Mouse (Mus musculus) erythroblast, embryonic 14.5 days (primary cell): ENCODE data around the gene Fam187b.
"Not testable (repeated sequence)": the region's sequence is repeated elsewhere in the genome, so short reads cannot be mapped to it uniquely, and the experiment has no call there.

Experiments used
- GATA1 ChIP-seq: IDR thresholded peaks from 2 replicates; pipeline ENCODE4 v1.6.1; 2012; ENCODE audit warnings: low read length, inconsistent platforms, mixed read lengths
- TAL1 ChIP-seq: IDR thresholded peaks from 3 replicates; pipeline ENCODE4 v1.6.1; 2012; ENCODE audit warnings: low read length, inconsistent platforms, mixed read lengths

DNA sequence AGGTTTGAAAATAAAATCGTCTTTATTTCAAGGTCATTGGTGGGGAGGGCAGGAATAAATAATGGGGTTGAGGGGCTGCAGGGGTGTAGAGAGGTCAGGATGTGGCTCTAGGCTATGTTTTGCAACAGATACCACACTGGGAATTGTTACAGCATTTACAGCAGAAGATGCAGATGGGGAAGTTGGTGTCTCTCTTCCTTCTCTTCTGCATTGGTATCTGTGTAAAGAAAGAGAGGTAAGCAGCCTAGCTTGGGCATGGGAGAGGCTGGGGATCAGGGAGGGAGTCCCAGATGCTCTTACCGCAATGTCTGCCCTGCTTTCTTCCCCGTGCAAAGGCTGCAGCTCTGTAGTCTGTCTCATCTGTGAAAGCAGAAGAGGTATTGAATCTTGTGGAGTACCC is 31.2 kb upstream of the Fam187b start:
- not testable (repeated sequence) for TF ChIP-seq TAL1, GATA1
